Mouse (Mus musculus): ENCODE data around the gene Gm20831. TPM values are rescaled to one million over a fixed set of nuclear protein-coding genes. Genes with fewer than 3 reads are reported as not detected.
"Not testable (repeated sequence)": the region's sequence is repeated elsewhere in the genome, so short reads cannot be mapped to it uniquely, and the experiment has no call there.

Gene Gm20831
- polyA plus RNA-seq (2014; fragmentation: Nextera tagmentation; extraction: Ambion mirVana) = not detected in 2 replicates

DNA sequence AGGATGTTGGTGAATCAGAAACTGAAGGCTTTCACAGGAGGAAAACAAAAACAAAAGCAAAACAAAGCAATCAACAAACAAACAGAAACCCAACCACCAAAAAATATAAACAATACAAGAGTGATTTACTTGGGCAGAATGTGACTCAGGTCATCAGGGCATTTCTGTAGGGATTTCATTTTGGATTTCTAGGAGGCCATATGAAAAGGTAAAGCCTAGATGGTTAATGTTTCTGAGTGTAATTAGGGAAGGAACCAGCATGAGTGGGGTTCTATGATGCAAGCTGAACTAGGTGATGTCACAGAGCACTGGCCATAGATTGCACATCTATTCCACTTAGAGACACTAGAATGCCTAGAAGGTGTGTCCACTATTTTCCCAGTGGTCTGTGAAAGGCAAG is at the start of gene Gm20831, which contains the start of gene Gm20772:
Gene Gm20831 (plus strand): TSS at position 301 of the 400 bp plus-strand sequence.
Gene Gm20772 (plus strand): TSS at position 301 of the 400 bp plus-strand sequence.
- H3K4me1 ChIP-seq (replicated peaks; ENCODE audit: control insufficient read depth, insufficient read depth, low read length); H3K9ac ChIP-seq (ENCODE audit: low read length); H3K4me3 ChIP-seq (ENCODE audit: low read depth, low read length); DNase-seq (ENCODE audit: low spot score); H3K36me3 ChIP-seq (ENCODE audit: control insufficient read depth, insufficient read depth, low read length); H3K9me3 ChIP-seq (ENCODE audit: control insufficient read depth, low read length); H3K4me2 ChIP-seq (ENCODE audit: low read depth, low read length, severe bottlenecking); H3K27ac ChIP-seq (ENCODE audit: low read depth, low read length); H3K27me3 ChIP-seq (ENCODE audit: control insufficient read depth, insufficient read depth, low read length); ATAC-seq (replicated peaks; ENCODE audit: low FRiP score): not testable (repeated sequence)

DNA sequence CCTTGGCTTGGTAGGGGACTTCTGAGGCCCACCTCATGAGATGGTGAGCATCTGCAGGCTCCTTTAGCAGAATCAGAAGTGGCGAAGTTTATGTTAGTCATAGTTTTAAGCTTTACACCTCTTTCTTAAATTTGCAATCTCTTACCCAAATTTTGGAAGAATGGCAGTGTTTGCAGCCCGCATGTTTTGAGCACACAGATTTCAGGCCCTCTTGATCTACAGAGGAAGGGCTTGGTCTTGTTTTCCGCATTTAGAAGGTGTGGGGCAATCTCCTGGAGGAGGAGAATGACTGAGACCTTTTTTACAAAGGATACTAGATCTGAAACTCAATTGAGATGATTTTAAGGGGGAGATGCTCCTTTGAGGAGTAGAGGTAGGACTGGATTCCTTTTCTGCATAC is 28.4 kb upstream of the Gm20831 start, which contains the start of gene Gm21904:
Gene Gm21904 (minus strand): TSS at position 101 of the 400 bp plus-strand sequence.
- H3K4me3 ChIP-seq (ENCODE audit: low read depth, low read length); H3K27me3 ChIP-seq (ENCODE audit: control insufficient read depth, insufficient read depth, low read length); H3K9me3 ChIP-seq (ENCODE audit: control insufficient read depth, low read length); H3K4me1 ChIP-seq (replicated peaks; ENCODE audit: control insufficient read depth, insufficient read depth, low read length); H3K9ac ChIP-seq (ENCODE audit: low read length); H3K36me3 ChIP-seq (ENCODE audit: control insufficient read depth, insufficient read depth, low read length); DNase-seq (ENCODE audit: low spot score); H3K4me2 ChIP-seq (ENCODE audit: low read depth, low read length, severe bottlenecking); ATAC-seq (replicated peaks; ENCODE audit: low FRiP score); H3K27ac ChIP-seq (ENCODE audit: low read depth, low read length): not testable (repeated sequence)
- WGBS = no CpG with 5 or more reads among the region's 3 CpGs

DNA sequence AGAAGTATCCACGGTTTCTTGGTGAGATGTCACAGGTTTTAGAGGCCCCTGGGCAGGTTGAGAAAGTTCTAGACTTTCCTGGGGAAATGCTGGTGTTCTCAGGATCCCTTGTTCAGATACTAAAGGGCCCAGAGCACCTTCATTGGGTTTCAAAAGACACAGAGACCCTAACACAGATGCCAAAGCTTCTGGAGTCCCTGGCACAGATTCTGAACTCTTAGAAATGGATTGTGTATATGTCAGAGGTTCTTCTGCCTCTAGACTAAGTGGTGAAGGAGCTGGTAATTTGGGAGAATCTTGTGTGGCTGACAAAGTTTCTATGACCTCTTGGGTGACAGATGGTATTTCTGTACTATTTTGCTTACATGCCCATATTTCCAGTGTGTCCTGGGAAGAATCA is 62.7 kb downstream of the Gm20831 start, which contains the start of gene Srsy:
Gene Srsy (minus strand): TSS at position 101 of the 400 bp plus-strand sequence.
- H3K27me3 ChIP-seq (ENCODE audit: control insufficient read depth, insufficient read depth, low read length); H3K9me3 ChIP-seq (ENCODE audit: control insufficient read depth, low read length); H3K9ac ChIP-seq (ENCODE audit: low read length); H3K27ac ChIP-seq (ENCODE audit: low read depth, low read length); ATAC-seq (replicated peaks; ENCODE audit: low FRiP score); DNase-seq (ENCODE audit: low spot score); H3K4me3 ChIP-seq (ENCODE audit: low read depth, low read length); H3K36me3 ChIP-seq (ENCODE audit: control insufficient read depth, insufficient read depth, low read length); H3K4me1 ChIP-seq (replicated peaks; ENCODE audit: control insufficient read depth, insufficient read depth, low read length); H3K4me2 ChIP-seq (ENCODE audit: low read depth, low read length, severe bottlenecking): not testable (repeated sequence)
- WGBS = no CpG with 5 or more reads among the region's 1 CpGs

Other genes starting within 250 kb of the Gm20831 start
- not detected in 2 replicates for gene Gm21904, start 28.5 kb upstream of the Gm20831 start, polyA plus RNA-seq (2014; fragmentation: Nextera tagmentation; extraction: Ambion mirVana)
- not detected in 2 replicates for gene Gm20772, start within 50 bp of the Gm20831 start, polyA plus RNA-seq (2014; fragmentation: Nextera tagmentation; extraction: Ambion mirVana)
- not detected in 2 replicates for gene Srsy, start 62.6 kb downstream of the Gm20831 start, polyA plus RNA-seq (2014; fragmentation: Nextera tagmentation; extraction: Ambion mirVana)
- gene Gm21764, start 187.1 kb downstream of the Gm20831 start, polyA plus RNA-seq (2014; fragmentation: Nextera tagmentation; extraction: Ambion mirVana) = not detected in 2 replicates
- not detected in 2 replicates for gene Ssty1, start 214.4 kb downstream of the Gm20831 start, polyA plus RNA-seq (2014; fragmentation: Nextera tagmentation; extraction: Ambion mirVana)

Data from forebrain, embryonic 11.5 days (tissue).